8 mouse cellular contexts compared by ENCODE assay signal in genomic region chr11:6000961-6001682, GRCm38 (mm10). TPM values are rescaled to one million over a fixed set of nuclear protein-coding genes. Genes with fewer than 3 reads are reported as not detected.
DNase-seq lines count a peak whose midpoint lies in the region; ATAC-seq lines count a peak whose summit lies in the region.

No protein-coding gene starts in this region.

- H3K9ac ChIP-seq in kidney, embryonic 15.5 days = no peak overlapping the region
- no peak overlapping the region for H3K9ac ChIP-seq in embryonic facial prominence, embryonic 12.5 days
- no peak overlapping the region for H3K9ac ChIP-seq in hindbrain, embryonic 11.5 days (ENCODE audit: low read depth, low read length)
- peak overlapping the region; percentile 25; the same call in 1 of the 2 replicates for H3K9ac ChIP-seq in midbrain, embryonic 16.5 days (ENCODE audit: low read depth, low read length)

- 0 out of 2 replicates have a peak, but pooled peaks have one; percentile 3 for ATAC-seq in kidney, embryonic 15.5 days (replicated peaks; ENCODE audit: low FRiP score)
- ATAC-seq in embryonic facial prominence, embryonic 12.5 days (ENCODE audit: insufficient number of reproducible peaks, insufficient read depth, low FRiP score, low TSS enrichment) = no peak
- ATAC-seq in hindbrain, embryonic 11.5 days (ENCODE audit: low FRiP score) = peak; percentile 1; the same call in 1 of the 2 replicates
- ATAC-seq in midbrain, embryonic 16.5 days = 0 out of 2 replicates have a peak, but pooled peaks have one; percentile 3
- ATAC-seq in inflammation-experienced regulatory T-cells, adult 6 months = no peak

- DNase-seq in kidney, adult 8-10 months = no peak
- DNase-seq in hindbrain, embryonic 11.5 days (ENCODE audit: low spot score) = no peak
- no peak for DNase-seq in liver
- no peak for DNase-seq in lung, postnatal 25 days (ENCODE audit: low spot score)

- H3K9me3 ChIP-seq in kidney, embryonic 15.5 days (replicated peaks) = no peaks in the 10 kb centered on the region
- no peaks in the 10 kb centered on the region for H3K9me3 ChIP-seq in embryonic facial prominence, embryonic 12.5 days
- H3K9me3 ChIP-seq in hindbrain, embryonic 11.5 days (ENCODE audit: control insufficient read depth, low read length) = no peaks in the 10 kb centered on the region
- H3K9me3 ChIP-seq in midbrain, embryonic 16.5 days (replicated peaks; ENCODE audit: control insufficient read depth, low read length, poor library complexity, severe bottlenecking) = no peaks in the 10 kb centered on the region

- no peak overlapping the region for H3K4me3 ChIP-seq in kidney, embryonic 15.5 days (replicated peaks)
- H3K4me3 ChIP-seq in embryonic facial prominence, embryonic 12.5 days = no peak overlapping the region
- no peak overlapping the region for H3K4me3 ChIP-seq in hindbrain, embryonic 11.5 days (ENCODE audit: low read depth, low read length)
- no peak overlapping the region for H3K4me3 ChIP-seq in midbrain, embryonic 16.5 days (ENCODE audit: low read depth, low read length)

- peaks cover 6% of the 10 kb centered on the region; the same call in 1 of the 2 replicates for H3K27me3 ChIP-seq in kidney, embryonic 15.5 days
- peaks cover 19% of the 10 kb centered on the region for H3K27me3 ChIP-seq in embryonic facial prominence, embryonic 12.5 days
- H3K27me3 ChIP-seq in hindbrain, embryonic 11.5 days (ENCODE audit: control insufficient read depth, insufficient read depth, low read length) = 0 out of 2 replicates have a peak, but pooled peaks cover 3% of the 10 kb centered on the region
- H3K27me3 ChIP-seq in midbrain, embryonic 16.5 days (ENCODE audit: control insufficient read depth, insufficient read depth, low read depth, low read length) = no peaks in the 10 kb centered on the region

- WGBS in kidney, embryonic 15.5 days = 80% methylated on average over 14 of the region's 14 CpGs
- WGBS in embryonic facial prominence, embryonic 12.5 days = 77% methylated on average over 14 of the region's 14 CpGs
- WGBS in hindbrain, embryonic 11.5 days = 76% methylated on average over 14 of the region's 14 CpGs
- WGBS in midbrain, embryonic 16.5 days = 79% methylated on average over 14 of the region's 14 CpGs

- peaks cover 46% of the 10 kb centered on the region for H3K4me1 ChIP-seq in kidney, embryonic 15.5 days
- peaks cover 16% of the 10 kb centered on the region for H3K4me1 ChIP-seq in embryonic facial prominence, embryonic 12.5 days
- peaks cover 6% of the 10 kb centered on the region for H3K4me1 ChIP-seq in hindbrain, embryonic 11.5 days (replicated peaks; ENCODE audit: control insufficient read depth, insufficient read depth, low read length)
- H3K4me1 ChIP-seq in midbrain, embryonic 16.5 days (ENCODE audit: control insufficient read depth, insufficient read depth, low read length) = peaks cover 14% of the 10 kb centered on the region

- peak overlapping the region; percentile 88 for H3K27ac ChIP-seq in kidney, embryonic 15.5 days
- peak overlapping the region; percentile 18; the same call in 1 of the 2 replicates for H3K27ac ChIP-seq in embryonic facial prominence, embryonic 12.5 days
- no peak overlapping the region for H3K27ac ChIP-seq in hindbrain, embryonic 11.5 days (ENCODE audit: low read depth, low read length)
- H3K27ac ChIP-seq in midbrain, embryonic 16.5 days (ENCODE audit: low read length) = peak overlapping the region; percentile 64

- no peak overlapping the region for H3K4me2 ChIP-seq in kidney, embryonic 15.5 days
- H3K4me2 ChIP-seq in embryonic facial prominence, embryonic 12.5 days (replicated peaks) = no peak overlapping the region
- H3K4me2 ChIP-seq in hindbrain, embryonic 11.5 days (replicated peaks; ENCODE audit: low read depth, low read length) = no peak overlapping the region
- H3K4me2 ChIP-seq in midbrain, embryonic 16.5 days (ENCODE audit: low read length) = no peak overlapping the region

- H3K36me3 ChIP-seq in kidney, embryonic 15.5 days = no peaks in the 10 kb centered on the region
- no peaks in the 10 kb centered on the region for H3K36me3 ChIP-seq in embryonic facial prominence, embryonic 12.5 days
- no peaks in the 10 kb centered on the region for H3K36me3 ChIP-seq in hindbrain, embryonic 11.5 days (ENCODE audit: control insufficient read depth, insufficient read depth, low read length)
- no peaks in the 10 kb centered on the region for H3K36me3 ChIP-seq in midbrain, embryonic 16.5 days (ENCODE audit: control insufficient read depth, insufficient read depth, low read length)

RNA-seq across cellular contexts. Expression of gene Ykt6, which starts 45.6 kb away (rescaled TPM):
- 52.9 and 57.3 TPM in 2 replicates for polyA plus RNA-seq in kidney, embryonic 15.5 days (2015; fragmentation: Nextera tagmentation; extraction: Ambion mirVana)
- polyA plus RNA-seq in embryonic facial prominence, embryonic 12.5 days (2016; fragmentation: Nextera tagmentation; extraction: Ambion mirVana) = 57.7 and 58.2 TPM in 2 replicates
- polyA plus RNA-seq in hindbrain, embryonic 11.5 days (2014; fragmentation: Nextera tagmentation; extraction: Ambion mirVana) = 30.2 and 31.9 TPM in 2 replicates
- 108 TPM in 2 replicates for polyA plus RNA-seq in midbrain, embryonic 16.5 days (2015; fragmentation: Nextera tagmentation; extraction: Ambion mirVana)
- 10 to 100 TPM; 26.3 to 31.4 (median 27.1) TPM for polyA plus RNA-seq in inflammation-experienced regulatory T-cells, adult 6 months (2017; shearing (Covaris generic))

RNA-seq across cellular contexts. Expression of gene Gck, which starts 51.2 kb away (rescaled TPM):
- 1.3 and 2.0 TPM in 2 replicates for polyA plus RNA-seq in kidney, embryonic 15.5 days (2015; fragmentation: Nextera tagmentation; extraction: Ambion mirVana)
- 2.7 and 3.5 TPM in 2 replicates for polyA plus RNA-seq in embryonic facial prominence, embryonic 12.5 days (2016; fragmentation: Nextera tagmentation; extraction: Ambion mirVana)
- 2.9 and 3.0 TPM in 2 replicates for polyA plus RNA-seq in hindbrain, embryonic 11.5 days (2014; fragmentation: Nextera tagmentation; extraction: Ambion mirVana)
- polyA plus RNA-seq in midbrain, embryonic 16.5 days (2015; fragmentation: Nextera tagmentation; extraction: Ambion mirVana) = 10.5 and 11.8 TPM in 2 replicates
- not detected for polyA plus RNA-seq in inflammation-experienced regulatory T-cells, adult 6 months (2017; shearing (Covaris generic))

Comparison
In these comparisons a context has a peak if more than half of its experiments do, and no peak if none do; other contexts are left out.
1. ATAC-seq: peak in kidney, embryonic 15.5 days (single experiment), hindbrain, embryonic 11.5 days (single experiment) and midbrain, embryonic 16.5 days (single experiment); none in embryonic facial prominence, embryonic 12.5 days (single experiment) and inflammation-experienced regulatory T-cells, adult 6 months (single experiment).